Mouse (Mus musculus) testis, postnatal 10 days (tissue): ENCODE measurements around the gene Ptpn18.
"Not testable (repeated sequence)": the region's sequence is repeated elsewhere in the genome, so short reads cannot be mapped to it uniquely, and the experiment has no call there.

Experiments used
- DNase-seq: peaks from one replicate; pipeline ENCODE4 v3.0.0; 2021; ENCODE audit warnings: low spot score

Gene Ptpn18

GRCm38 (mm10) chr1:34517297-34517696, 57.7 kb downstream of the Ptpn18 start:
- DNase-seq, result not testable (repeated sequence)

- DNase-seq, result not testable (repeated sequence)
Measured at GRCm38 (mm10) chr1:34517797-34518196, 58.2 kb downstream of the Ptpn18 start.

- no peak for DNase-seq
Measured at GRCm38 (mm10) chr1:34518259-34518658, 58.7 kb downstream of the Ptpn18 start.

- DNase-seq, result no peak
Measured at GRCm38 (mm10) chr1:34522205-34522849, 62.8 kb downstream of the Ptpn18 start.

GRCm38 (mm10) chr1:34522850-34523244, 63.3 kb downstream of the Ptpn18 start:
- DNase-seq, result no peak

GRCm38 (mm10) chr1:34523647-34524046, 64.1 kb downstream of the Ptpn18 start:
- DNase-seq, result no peak
